Comparison of ENCODE assay signal across 19 mouse cellular contexts in genomic region chr17:82504291-82504690, GRCm38 (mm10).
DNase-seq lines count a peak whose midpoint lies in the region; ATAC-seq and TF ChIP-seq lines count a peak whose summit lies in the region.
"Had no signal": no experiment of that assay in that cellular context is flagged by ENCODE, and none has a peak within 500 bp of the region (broad histone marks: within the 10 kb centered on the region; RNA-seq: fewer than 3 reads in every experiment).

No protein-coding gene starts in this region.

- ATAC-seq in cerebellum, adult (ENCODE audit: insufficient number of reproducible peaks, low FRiP score, low TSS enrichment), result no peak
- ATAC-seq: forebrain, embryonic 15.5 days; intestine, embryonic 15.5 days; Patski had no signal

- no peaks in the 10 kb centered on the region for H3K9me3 ChIP-seq in ES-E14 (ENCODE audit: control insufficient read depth, insufficient read depth, low read depth, low read length)
- H3K9me3 ChIP-seq: embryonic facial prominence, embryonic 12.5 days; forebrain, embryonic 15.5 days; heart, embryonic 10.5 days; hindbrain, embryonic 13.5 days; intestine, embryonic 15.5 days had no signal

- no peaks in the 10 kb centered on the region for H3K36me3 ChIP-seq in ES-E14 (ENCODE audit: control insufficient read depth, insufficient read depth, low read length, poor library complexity, severe bottlenecking)
- H3K36me3 ChIP-seq: embryonic facial prominence, embryonic 12.5 days; forebrain, embryonic 15.5 days; heart, embryonic 10.5 days; hindbrain, embryonic 13.5 days; intestine, embryonic 15.5 days had no signal

- peak; percentile 23 for DNase-seq in 3T3-L1 (ENCODE audit: low read depth, low spot score)
- DNase-seq in ES-E14 (ENCODE audit: low read depth, low spot score), result no peak
- peak; percentile 49 for DNase-seq in adrenal gland, adult 2 months
- peak; percentile 4 for DNase-seq in adrenal gland, postnatal 25 days
- DNase-seq in thymus, postnatal 36 days, result no peak
- no peak for DNase-seq in embryo, embryonic 11 days
- DNase-seq: cerebellum, adult 11 months; cerebellum, adult 8-10 months; cerebellum, postnatal 14 days; heart, adult 18-20 months; heart, postnatal 10 days; kidney, adult 18-20 months had no signal

- H3K9ac ChIP-seq in ES-E14 (ENCODE audit: insufficient read depth, low read depth, low read length, poor library complexity, severe bottlenecking), result no peak overlapping the region
- H3K9ac ChIP-seq: embryonic facial prominence, embryonic 12.5 days; forebrain, embryonic 15.5 days; hindbrain, embryonic 13.5 days; intestine, embryonic 15.5 days had no signal

- no peak overlapping the region for H3K27ac ChIP-seq in ES-E14 (ENCODE audit: insufficient read depth, low read depth, low read length, poor library complexity, severe bottlenecking)
- H3K27ac ChIP-seq: embryonic facial prominence, embryonic 12.5 days; forebrain, embryonic 15.5 days; heart, embryonic 10.5 days; hindbrain, embryonic 13.5 days; intestine, embryonic 15.5 days had no signal

- in situ Hi-C loops in ES-E14 (cut with MboI; ENCODE audit: low sequenced_read_pairs in 2 of 2, unreplicated experiment in 2 of 2), result no loop called here

- H3K4me3 ChIP-seq in ES-E14 (ENCODE audit: insufficient read depth in 1 of 2, low read depth in 1 of 2, low read length in 2 of 2, poor library complexity in 1 of 2, severe bottlenecking in 1 of 2), result no peak overlapping the region
- H3K4me3 ChIP-seq: embryonic facial prominence, embryonic 12.5 days; forebrain, embryonic 15.5 days; heart, embryonic 10.5 days; hindbrain, embryonic 13.5 days; intestine, embryonic 15.5 days had no signal

- H3K4me1 ChIP-seq in ES-E14 (ENCODE audit: control insufficient read depth in 2 of 2, insufficient read depth in 2 of 2, low read length in 2 of 2, poor library complexity in 1 of 2), result no peaks in the 10 kb centered on the region
- H3K4me1 ChIP-seq: embryonic facial prominence, embryonic 12.5 days; forebrain, embryonic 15.5 days; heart, embryonic 10.5 days; hindbrain, embryonic 13.5 days; intestine, embryonic 15.5 days had no signal

TF ChIP-seq in ES-E14, 5 proteins besides CTCF, POLR2A, EP300 and RAD21:
- peak; percentile 52; the same call in 1 of the 2 replicates for TF ChIP-seq MAFK (IDR thresholded peaks at IDR 0.05; ENCODE audit: insufficient read depth, low read depth, low read length)
- TF ChIP-seq HCFC1 (IDR thresholded peaks at IDR 0.05; ENCODE audit: borderline replicate concordance, insufficient read depth, low read length), result no peak

Comparison
In these comparisons a context has a peak if more than half of its experiments do, and no peak if none do; other contexts are left out.
1. DNase-seq: peak in 3T3-L1 (single experiment), adrenal gland, adult 2 months (single experiment) and adrenal gland, postnatal 25 days (single experiment); none in ES-E14 (single experiment), thymus, postnatal 36 days (0 of 2) and embryo, embryonic 11 days (single experiment).